Mouse (Mus musculus) ES-Bruce4 (cell line): ENCODE results near the gene Ints5.

ENCODE experiments used
- CTCF ChIP-seq: IDR thresholded peaks from one replicate; pipeline ENCODE4 v1.8.1; 2011; ENCODE audit warnings: low read depth, low read length
- POLR2A ChIP-seq: IDR thresholded peaks from one replicate; pipeline ENCODE4 v1.8.1; 2011; ENCODE audit warnings: low read length; ENCODE audit not compliant: insufficient read depth

DNA sequence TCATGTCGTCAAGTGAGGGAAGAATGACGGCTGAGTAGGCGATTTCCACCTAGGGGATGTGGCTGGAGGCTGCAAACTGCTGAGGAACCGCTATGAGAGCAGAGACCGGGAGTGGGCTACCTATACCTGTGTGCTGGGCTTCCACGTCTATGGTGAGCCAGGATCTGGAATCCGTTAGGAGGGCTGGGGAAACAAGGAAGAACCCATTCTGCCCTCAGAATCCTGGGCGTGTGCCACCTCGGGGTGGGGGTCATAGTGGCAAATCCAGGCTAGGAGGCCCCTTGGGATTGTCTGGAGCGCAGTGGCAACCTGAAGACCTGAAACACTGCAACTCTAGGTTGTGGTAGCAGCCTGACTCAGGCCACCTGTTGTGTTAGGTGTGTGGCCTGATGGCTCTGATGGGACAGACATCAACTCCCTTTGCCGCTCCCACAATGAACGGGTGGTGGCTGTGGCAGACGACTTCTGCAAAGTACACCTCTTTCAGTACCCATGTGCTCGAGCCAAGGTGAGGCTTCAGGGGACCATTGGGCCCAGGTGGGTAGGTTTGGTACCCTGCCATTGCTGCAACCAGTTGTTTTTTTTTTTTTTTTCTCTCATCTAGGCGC lies 47.8 kb downstream of the Ints5 start:
- TF ChIP-seq CTCF (no peak), POLR2A (no peak)
